23 mouse cellular contexts compared by ENCODE assay signal in the genomic region with DNA sequence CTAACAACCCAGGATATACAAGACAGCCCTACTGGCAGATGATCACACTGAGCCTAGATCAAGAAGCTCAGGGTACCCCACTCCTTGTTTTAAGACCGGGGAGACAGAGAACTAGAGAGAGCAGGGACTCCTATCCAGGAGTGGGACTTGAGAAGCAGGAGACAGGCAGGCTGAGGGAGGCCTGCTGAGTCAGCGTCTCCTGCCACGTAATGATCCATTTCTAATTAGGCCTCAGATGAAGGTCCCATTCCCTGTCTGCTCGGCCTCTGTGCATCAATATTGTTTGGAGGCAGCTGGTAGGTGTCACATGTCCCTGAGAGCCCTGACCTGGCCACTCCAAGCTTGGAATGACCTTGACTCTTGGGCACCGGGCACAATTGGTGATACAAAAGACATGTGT. TPM values are rescaled to one million over a fixed set of nuclear protein-coding genes. Genes with fewer than 3 reads are reported as not detected.
DNase-seq lines count a peak whose midpoint lies in the region; ATAC-seq and TF ChIP-seq lines count a peak whose summit lies in the region.
"Had no signal": no experiment of that assay in that cellular context is flagged by ENCODE, and none has a peak within 500 bp of the region (broad histone marks: within the 10 kb centered on the region; RNA-seq: fewer than 3 reads in every experiment).

No protein-coding gene starts in this region.

- in situ Hi-C loops in ES-E14 (cut with MboI; ENCODE audit: low sequenced_read_pairs in 2 of 2, unreplicated experiment in 2 of 2), result no loop called here

- no peak overlapping the region for H3K9ac ChIP-seq in midbrain, embryonic 11.5 days (ENCODE audit: low read length)
- H3K9ac ChIP-seq in midbrain, embryonic 16.5 days (ENCODE audit: low read depth, low read length), result no peak overlapping the region
- no peak overlapping the region for H3K9ac ChIP-seq in ES-E14 (ENCODE audit: insufficient read depth, low read depth, low read length, poor library complexity, severe bottlenecking)
- H3K9ac ChIP-seq: embryonic facial prominence, embryonic 13.5 days; embryonic facial prominence, embryonic 15.5 days; forebrain, embryonic 12.5 days had no signal

- intact Hi-C loops in left cerebral cortex, postnatal 36 days (cut with DNase I), result no loop called here

- DNase-seq in midbrain, embryonic 11.5 days (ENCODE audit: low spot score, missing footprints), result peak; percentile 10
- no peak for DNase-seq in ES-E14 (ENCODE audit: low read depth, low spot score)
- DNase-seq in kidney, postnatal 4 days, result no peak
- DNase-seq in left cerebral cortex, postnatal 36 days (ENCODE audit: low spot score in 2 of 2), result no peak
- DNase-seq: adrenal gland, adult 2 months; adrenal gland, postnatal 10 days; adrenal gland, postnatal 25 days; cerebellum, adult 11 months; cerebellum, adult 18-20 months; cerebellum, adult 8-10 months; cerebellum, adult 9-11 months; cerebellum, postnatal 14 days; cerebellum, postnatal 36 days; embryo, embryonic 11 days had no signal

- no peaks in the 10 kb centered on the region for H3K27me3 ChIP-seq in midbrain, embryonic 11.5 days (ENCODE audit: control insufficient read depth, insufficient read depth, low read length)
- H3K27me3 ChIP-seq in midbrain, embryonic 16.5 days (ENCODE audit: control insufficient read depth, insufficient read depth, low read depth, low read length), result no peaks in the 10 kb centered on the region

- H3K9me3 ChIP-seq in midbrain, embryonic 11.5 days (ENCODE audit: control insufficient read depth, low read length), result no peaks in the 10 kb centered on the region
- H3K9me3 ChIP-seq in midbrain, embryonic 16.5 days (replicated peaks; ENCODE audit: control insufficient read depth, low read length, poor library complexity, severe bottlenecking), result no peaks in the 10 kb centered on the region
- H3K9me3 ChIP-seq in ES-E14 (ENCODE audit: control insufficient read depth, insufficient read depth, low read depth, low read length), result no peaks in the 10 kb centered on the region
- H3K9me3 ChIP-seq: embryonic facial prominence, embryonic 13.5 days; embryonic facial prominence, embryonic 15.5 days; forebrain, embryonic 10.5 days; forebrain, embryonic 12.5 days had no signal

- no peaks in the 10 kb centered on the region for H3K36me3 ChIP-seq in midbrain, embryonic 11.5 days (ENCODE audit: control insufficient read depth, insufficient read depth, low read length)
- H3K36me3 ChIP-seq in midbrain, embryonic 16.5 days (ENCODE audit: control insufficient read depth, insufficient read depth, low read length), result no peaks in the 10 kb centered on the region
- H3K36me3 ChIP-seq in ES-E14 (ENCODE audit: control insufficient read depth, insufficient read depth, low read length, poor library complexity, severe bottlenecking), result no peaks in the 10 kb centered on the region
- H3K36me3 ChIP-seq: embryonic facial prominence, embryonic 13.5 days; embryonic facial prominence, embryonic 15.5 days; forebrain, embryonic 10.5 days; forebrain, embryonic 12.5 days had no signal

- H3K4me3 ChIP-seq in midbrain, embryonic 11.5 days (ENCODE audit: low read depth, low read length), result no peak overlapping the region
- no peak overlapping the region for H3K4me3 ChIP-seq in midbrain, embryonic 16.5 days (ENCODE audit: low read depth, low read length)
- no peak overlapping the region for H3K4me3 ChIP-seq in ES-E14 (ENCODE audit: insufficient read depth in 1 of 2, low read depth in 1 of 2, low read length in 2 of 2, poor library complexity in 1 of 2, severe bottlenecking in 1 of 2)
- H3K4me3 ChIP-seq: embryonic facial prominence, embryonic 13.5 days; embryonic facial prominence, embryonic 15.5 days; erythroblast, embryonic 14.5 days; forebrain, embryonic 10.5 days; forebrain, embryonic 12.5 days had no signal

- no peak for ATAC-seq in midbrain, embryonic 11.5 days (ENCODE audit: low FRiP score)
- no peak for ATAC-seq in midbrain, embryonic 16.5 days
- ATAC-seq: forebrain, embryonic 14.5 days; forebrain, embryonic 16.5 days had no signal

- peaks cover 5% of the 10 kb centered on the region for H3K4me1 ChIP-seq in midbrain, embryonic 11.5 days (ENCODE audit: control insufficient read depth, insufficient read depth, low read length)
- no peaks in the 10 kb centered on the region for H3K4me1 ChIP-seq in midbrain, embryonic 16.5 days (ENCODE audit: control insufficient read depth, insufficient read depth, low read length)
- H3K4me1 ChIP-seq in ES-E14 (ENCODE audit: control insufficient read depth in 2 of 2, insufficient read depth in 2 of 2, low read length in 2 of 2, poor library complexity in 1 of 2), result peaks cover 0 to 16% of the 10 kb centered on the region in 2 experiments; a peak in 2 of 4 replicates
- H3K4me1 ChIP-seq: embryonic facial prominence, embryonic 13.5 days had no signal

- 92% methylated on average over 5 of the region's 5 CpGs for WGBS in midbrain, embryonic 11.5 days
- WGBS in midbrain, embryonic 16.5 days, result 76% methylated on average over 5 of the region's 5 CpGs

- no peak overlapping the region for H3K27ac ChIP-seq in midbrain, embryonic 11.5 days (ENCODE audit: low read depth, low read length)
- no peak overlapping the region for H3K27ac ChIP-seq in midbrain, embryonic 16.5 days (ENCODE audit: low read length)
- no peak overlapping the region for H3K27ac ChIP-seq in ES-E14 (ENCODE audit: insufficient read depth, low read depth, low read length, poor library complexity, severe bottlenecking)
- H3K27ac ChIP-seq: embryonic facial prominence, embryonic 13.5 days; embryonic facial prominence, embryonic 15.5 days; forebrain, embryonic 10.5 days; forebrain, embryonic 12.5 days had no signal

- no peak overlapping the region for H3K4me2 ChIP-seq in midbrain, embryonic 11.5 days
- H3K4me2 ChIP-seq in midbrain, embryonic 16.5 days (ENCODE audit: low read length), result no peak overlapping the region
- H3K4me2 ChIP-seq: embryonic facial prominence, embryonic 13.5 days; embryonic facial prominence, embryonic 15.5 days; forebrain, embryonic 12.5 days had no signal

TF ChIP-seq in ES-E14, 5 proteins besides CTCF, POLR2A, EP300 and RAD21:
- no peak for TF ChIP-seq ZNF384 (IDR thresholded peaks at IDR 0.05; ENCODE audit: low read depth, low read length)
- TF ChIP-seq MAFK (IDR thresholded peaks at IDR 0.05; ENCODE audit: insufficient read depth, low read depth, low read length), result peak; percentile 73
TF ChIP-seq in ES-E14: peak in this region for 1.

RNA-seq across cellular contexts. Expression of gene Rasd1, which starts 8.6 kb away (rescaled TPM):
- 0.68 and 0.75 TPM in 2 replicates for polyA plus RNA-seq in midbrain, embryonic 11.5 days (2014; fragmentation: Nextera tagmentation; extraction: Ambion mirVana)
- polyA plus RNA-seq in midbrain, embryonic 16.5 days (2015; fragmentation: Nextera tagmentation; extraction: Ambion mirVana), result 1.7 and 2.5 TPM in 2 replicates
- 0.48 and 0.85 TPM in 2 replicates for total RNA-seq in ES-E14 (2012; rRNA removed)
- 10 to 100 TPM in 1 of 2 experiments, 1 to 10 TPM in 1; 8.1 to 11.3 TPM for total RNA-seq in left cerebral cortex, postnatal 36 days (2021)
- total RNA-seq: MEL had no signal
- polyA plus RNA-seq: erythroblast, embryonic 14.5 days had no signal

RNA-seq across cellular contexts. Expression of gene Med9, which starts 25.4 kb away (rescaled TPM):
- polyA plus RNA-seq in midbrain, embryonic 11.5 days (2014; fragmentation: Nextera tagmentation; extraction: Ambion mirVana), result 43.3 and 49.3 TPM in 2 replicates
- 30.7 and 33.4 TPM in 2 replicates for polyA plus RNA-seq in midbrain, embryonic 16.5 days (2015; fragmentation: Nextera tagmentation; extraction: Ambion mirVana)
- 13.7 and 22.9 TPM in 2 replicates for total RNA-seq in ES-E14 (2012; rRNA removed)
- total RNA-seq in left cerebral cortex, postnatal 36 days (2021), result 10 to 100 TPM; 37.4 to 46.0 TPM
